Mouse (Mus musculus) urinary bladder, postnatal 36 days (tissue): Measurements from ENCODE around the gene Ift27.

ENCODE experiments used
- DNase-seq, 2 experiments: peaks; one replicate each; pipeline ENCODE4 v3.0.0; 2022; ENCODE audit warnings: low spot score in 2 of 2, mixed read lengths in 1 of 2

Gene Ift27

GRCm38 (mm10) chr15:78173972-78174886 is at the start of gene Ift27:
Ift27 (minus strand) TSS chr15:78174107.
- DNase-seq = peak; percentile 93 to 98

- DNase-seq = peak in 1 of 2 experiments; percentile 9
These were observed 41.4 kb upstream of the Ift27 start for GRCm38 (mm10) chr15:78215269-78215668.

- no peak for DNase-seq
These were observed 37.5 kb upstream of the Ift27 start for GRCm38 (mm10) chr15:78211367-78211766.

- no peak for DNase-seq
These were observed 36.3 kb upstream of the Ift27 start for GRCm38 (mm10) chr15:78210203-78210602.

GRCm38 (mm10) chr15:78206312-78206711 is 32.4 kb upstream of the Ift27 start, which contains the start of gene Pvalb:
Pvalb (minus strand) TSS chr15:78206400.
- DNase-seq = no peak

GRCm38 (mm10) chr15:78205192-78205591 is 31.3 kb upstream of the Ift27 start:
- peak in 1 of 2 experiments; percentile 27 for DNase-seq

- DNase-seq = no peak
These were observed 30.3 kb upstream of the Ift27 start for GRCm38 (mm10) chr15:78204053-78204847.

- no peak for DNase-seq
These were observed 21.4 kb upstream of the Ift27 start for GRCm38 (mm10) chr15:78195096-78195880.

GRCm38 (mm10) chr15:78194320-78194719 is 20.4 kb upstream of the Ift27 start:
- no peak for DNase-seq

- DNase-seq = no peak
These were observed 15.7 kb upstream of the Ift27 start for GRCm38 (mm10) chr15:78189636-78190035.

GRCm38 (mm10) chr15:78188546-78188945 is 14.6 kb upstream of the Ift27 start:
- no peak for DNase-seq

- no peak for DNase-seq
These were observed 13.0 kb upstream of the Ift27 start for GRCm38 (mm10) chr15:78186906-78187305.

GRCm38 (mm10) chr15:78185609-78186008 is 11.7 kb upstream of the Ift27 start:
- no peak for DNase-seq

GRCm38 (mm10) chr15:78184855-78185254 is 10.9 kb upstream of the Ift27 start:
- DNase-seq = no peak

GRCm38 (mm10) chr15:78181701-78182405 is 7.9 kb upstream of the Ift27 start:
- no peak for DNase-seq

- no peak for DNase-seq
These were observed 5.9 kb upstream of the Ift27 start for GRCm38 (mm10) chr15:78179775-78180174.

- DNase-seq = peak; percentile 65 to 75
These were observed 4.5 kb upstream of the Ift27 start for GRCm38 (mm10) chr15:78178397-78178796.

GRCm38 (mm10) chr15:78177257-78177656 is 3.4 kb upstream of the Ift27 start:
- DNase-seq = no peak

- no peak for DNase-seq
These were observed 959 bp upstream of the Ift27 start for GRCm38 (mm10) chr15:78174887-78175245.

- peak in 1 of 2 experiments; percentile 5 for DNase-seq
These were observed 749 bp downstream of the Ift27 start for GRCm38 (mm10) chr15:78172899-78173817.
